Mouse (Mus musculus) intestine, embryonic 14.5 days (tissue): ENCODE results near the gene Tctex1d4. TPM values are rescaled to one million over a fixed set of nuclear protein-coding genes. Genes with fewer than 3 reads are reported as not detected.

ENCODE experiments used
- ATAC-seq: fragments of 200-750 bp; cut with Nextera tagmentation; replicated peaks from 2 replicates; pipeline ENCODE4 v1.8.0; 2017; ENCODE audit warnings: low read depth, moderate number of reproducible peaks, moderate TSS enrichment, moderate library complexity; ENCODE audit not compliant: low FRiP score, low TSS enrichment
- DNase-seq: peaks from one replicate; pipeline ENCODE4 v3.0.0-alpha.2; 2018; ENCODE audit warnings: low spot score
- H3K27ac ChIP-seq: fragments of 300-500 bp; sonication (generic); 2 replicates; pipeline ENCODE4 v1.5.1; 2014; ENCODE audit warnings: low read depth, mild to moderate bottlenecking, control low read depth
- H3K27me3 ChIP-seq: fragments of 300-500 bp; sonication (generic); replicated peaks from 2 replicates; pipeline ENCODE4 v1.6.1; 2014; ENCODE audit warnings: low read length, control low read depth; ENCODE audit not compliant: control insufficient read depth, insufficient read depth
- H3K36me3 ChIP-seq: fragments of 300-500 bp; sonication (generic); 2 replicates; pipeline ENCODE4 v1.6.1; 2014; ENCODE audit warnings: low read length, control low read depth; ENCODE audit not compliant: control insufficient read depth, insufficient read depth
- H3K4me1 ChIP-seq: fragments of 300-500 bp; sonication (generic); replicated peaks from 2 replicates; pipeline ENCODE4 v1.6.1; 2014; ENCODE audit warnings: low read length, control low read depth, mixed read lengths; ENCODE audit not compliant: control insufficient read depth, insufficient read depth
- H3K4me2 ChIP-seq: fragments of 300-500 bp; sonication (generic); 2 replicates; pipeline ENCODE4 v1.6.1; 2014; ENCODE audit warnings: low read length
- H3K4me3 ChIP-seq: fragments of 300-500 bp; sonication (generic); 2 replicates; pipeline ENCODE4 v1.5.1; 2014; ENCODE audit warnings: low read depth, low read length, control low read depth, mixed read lengths
- H3K9ac ChIP-seq: fragments of 300-500 bp; sonication (generic); 2 replicates; pipeline ENCODE4 v1.6.1; 2014; ENCODE audit warnings: mild to moderate bottlenecking, low read length
- H3K9me3 ChIP-seq: fragments of 300-500 bp; sonication (generic); 2 replicates; pipeline ENCODE4 v1.6.1; 2016; ENCODE audit warnings: low read length, control low read depth; ENCODE audit not compliant: control insufficient read depth
- WGBS: fragments of 180-500 bp; shearing (Covaris S2); extraction: QIAGEN DNeasy Blood & Tissue Kit; methylation state at CpG from one replicate; pipeline ENCODE4 v1.1.7; 2014; 5-methylcytosine and 5-hydroxymethylcytosine counted together
- polyA plus RNA-seq: library from polyadenylated mRNA; unstranded; fragments of >200 nt; fragmentation: Nextera tagmentation; extraction: Ambion mirVana; gene quantifications from 2 replicates; pipeline ENCODE4 v1.2.1, GENCODE M21; 2014

Tctex1d4 gene
- polyA plus RNA-seq, 1 experiment from 2014 or later = not detected

GRCm38 (mm10) chr4:117149291-117150211, 23.0 kb downstream of the Tctex1d4 start:
- 75% methylated on average over 6 of the region's 6 CpGs for WGBS
- Histone ChIP-seq H3K9me3 (no peaks in the 10 kb centered on the region), H3K4me1 (peaks cover 5% of the 10 kb centered on the region; the same call in 1 of the 2 replicates), H3K36me3 (peaks cover 55% of the 10 kb centered on the region), H3K27ac (no peak overlapping the region), H3K27me3 (no peaks in the 10 kb centered on the region), H3K9ac (no peak overlapping the region), H3K4me2 (no peak overlapping the region), H3K4me3 (no peak overlapping the region)
- DNase-seq (no peak), ATAC-seq (no peak)

DNA sequence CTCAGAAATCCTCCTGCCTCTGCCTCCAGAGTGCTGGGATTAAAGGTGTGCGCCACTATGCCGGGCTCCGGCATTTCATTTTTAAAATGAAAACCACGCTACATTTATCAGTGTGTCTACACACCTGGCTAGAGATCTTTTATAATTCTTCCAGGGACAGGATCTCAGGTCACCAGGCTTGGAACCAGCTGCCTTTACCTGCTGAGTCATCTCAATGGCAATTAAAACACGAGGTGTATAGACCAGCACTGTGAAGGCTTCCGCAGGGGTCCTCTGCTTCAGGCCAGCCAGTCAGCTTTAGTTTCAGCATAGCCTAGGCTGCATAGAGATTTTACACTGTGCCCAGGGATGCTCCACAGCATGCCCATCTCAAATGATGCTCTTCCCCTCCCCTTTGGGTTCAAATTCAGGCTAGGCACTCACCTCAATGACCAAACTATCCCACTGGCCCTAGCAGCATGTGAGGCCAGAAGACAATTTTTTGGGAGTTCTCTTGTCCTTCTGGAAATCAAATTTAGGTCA, 23.7 kb downstream of the Tctex1d4 start:
- 93% methylated on average over 6 of the region's 6 CpGs for whole genome bisulfite sequencing
- no peak overlapping the region for H3K27ac ChIP-seq
- ATAC-seq (no peak), DNase-seq (no peak)
- no peak overlapping the region for H3K4me2 ChIP-seq
- H3K4me3 ChIP-seq = no peak overlapping the region
- no peaks in the 10 kb centered on the region for H3K27me3 ChIP-seq
- H3K9ac ChIP-seq = no peak overlapping the region
- no peaks in the 10 kb centered on the region for H3K9me3 ChIP-seq
- peaks cover 59% of the 10 kb centered on the region for H3K36me3 ChIP-seq
- peaks cover 5% of the 10 kb centered on the region; the same call in 1 of the 2 replicates for H3K4me1 ChIP-seq

GRCm38 (mm10) chr4:117151416-117151815, 24.8 kb downstream of the Tctex1d4 start:
- WGBS = 67% methylated on average over 1 of the region's 1 CpGs
- no peak overlapping the region for H3K9ac ChIP-seq
- peaks cover 5% of the 10 kb centered on the region; the same call in 1 of the 2 replicates for H3K4me1 ChIP-seq
- H3K9me3 ChIP-seq = no peaks in the 10 kb centered on the region
- H3K4me3 ChIP-seq = no peak overlapping the region
- no peak overlapping the region for H3K27ac ChIP-seq
- peaks cover 59% of the 10 kb centered on the region for H3K36me3 ChIP-seq
- DNase-seq (no peak), ATAC-seq (no peak)
- no peak overlapping the region for H3K4me2 ChIP-seq
- H3K27me3 ChIP-seq = no peaks in the 10 kb centered on the region

DNA sequence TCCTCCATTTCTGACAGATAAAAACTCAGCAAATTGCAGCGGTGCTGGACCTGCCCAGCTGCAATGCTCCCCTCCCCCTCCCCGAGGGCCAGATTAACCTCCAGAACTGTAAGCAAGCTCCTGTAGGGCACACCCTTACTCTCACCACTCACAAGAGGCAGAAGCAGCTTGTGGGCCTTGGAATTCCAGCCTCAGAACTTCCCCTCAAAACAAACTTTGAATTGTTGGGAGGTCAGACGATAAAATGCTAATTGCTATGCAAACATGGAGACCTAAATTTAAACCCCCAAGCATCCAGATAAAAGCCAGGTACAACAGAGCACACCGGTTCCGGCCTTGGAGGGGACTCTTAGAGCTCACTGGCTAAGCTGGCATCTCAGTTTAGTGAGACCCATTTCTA, 26.1 kb downstream of the Tctex1d4 start:
- H3K4me2 ChIP-seq = peak overlapping the region; percentile 56; the same call in 1 of the 2 replicates
- WGBS = 66% methylated on average over 5 of the region's 5 CpGs
- H3K27ac ChIP-seq = no peak overlapping the region
- H3K4me1 ChIP-seq = peaks cover 5% of the 10 kb centered on the region; the same call in 1 of the 2 replicates
- 0 out of 2 replicates have a peak overlapping the region, but pooled peaks have one; percentile 3 for H3K9ac ChIP-seq
- no peaks in the 10 kb centered on the region for H3K27me3 ChIP-seq
- ATAC-seq (no peak), DNase-seq (no peak)
- no peak overlapping the region for H3K4me3 ChIP-seq
- peaks cover 59% of the 10 kb centered on the region for H3K36me3 ChIP-seq
- no peaks in the 10 kb centered on the region for H3K9me3 ChIP-seq

- Histone ChIP-seq H3K27ac (peak overlapping the region; percentile 94), H3K4me1 (peaks cover 5% of the 10 kb centered on the region; the same call in 1 of the 2 replicates), H3K4me3 (peak overlapping the region; percentile 68), H3K9me3 (no peaks in the 10 kb centered on the region), H3K9ac (peak overlapping the region; percentile 95), H3K36me3 (peaks cover 66% of the 10 kb centered on the region), H3K4me2 (peak overlapping the region; percentile 56), H3K27me3 (no peaks in the 10 kb centered on the region)
- DNase-seq (no peak), ATAC-seq (no peak)
- 1% methylated on average over 44 of the region's 44 CpGs for WGBS
These were observed 28.6 kb downstream of the Tctex1d4 start for GRCm38 (mm10) chr4:117155020-117155791.

- Histone ChIP-seq H3K4me2 (peak within 1 kb of the TSS; percentile 56), H3K27me3 (no peaks in the 10 kb centered on the region), H3K4me1 (peaks cover 5% of the 10 kb centered on the region; the same call in 1 of the 2 replicates), H3K9me3 (no peaks in the 10 kb centered on the region), H3K4me3 (peak within 1 kb of the TSS; percentile 68), H3K27ac (peak within 1 kb of the TSS; percentile 94), H3K36me3 (peaks cover 65% of the 10 kb centered on the region), H3K9ac (peak within 1 kb of the TSS; percentile 95)
- peak; percentile 93 for DNase-seq
- under 1% methylated on average over 51 of the region's 52 CpGs for WGBS
- peak; percentile 86 for ATAC-seq
These were observed 29.3 kb downstream of the Tctex1d4 start, which contains the start of gene Rps8 for GRCm38 (mm10) chr4:117155792-117156355. Gene Rps8 (minus strand): TSS chr4:117156243.

- H3K4me1 ChIP-seq = peaks cover 5% of the 10 kb centered on the region; the same call in 1 of the 2 replicates
- no peaks in the 10 kb centered on the region for H3K9me3 ChIP-seq
- peak overlapping the region; percentile 56 for H3K4me2 ChIP-seq
- H3K27ac ChIP-seq = peak overlapping the region; percentile 94; the same call in 1 of the 2 replicates
- no peak overlapping the region for H3K9ac ChIP-seq
- H3K27me3 ChIP-seq = no peaks in the 10 kb centered on the region
- WGBS = 26% methylated on average over 6 of the region's 6 CpGs
- H3K4me3 ChIP-seq = peak overlapping the region; percentile 68
- no peak for DNase-seq
- no peak for ATAC-seq
- H3K36me3 ChIP-seq = peaks cover 64% of the 10 kb centered on the region
These were observed 29.8 kb downstream of the Tctex1d4 start for GRCm38 (mm10) chr4:117156372-117156771.

GRCm38 (mm10) chr4:117159666-117160065, 33.1 kb downstream of the Tctex1d4 start:
- ATAC-seq (no peak), DNase-seq (no peak)
- Histone ChIP-seq H3K4me1 (no peaks in the 10 kb centered on the region), H3K4me2 (no peak overlapping the region), H3K27ac (no peak overlapping the region), H3K9me3 (no peaks in the 10 kb centered on the region), H3K27me3 (no peaks in the 10 kb centered on the region), H3K4me3 (no peak overlapping the region), H3K9ac (no peak overlapping the region), H3K36me3 (peaks cover 58% of the 10 kb centered on the region)
- WGBS = 78% methylated on average over 10 of the region's 10 CpGs
